Mouse (Mus musculus): ENCODE results near the gene Ezh1. TPM values are rescaled to one million over a fixed set of nuclear protein-coding genes. Genes with fewer than 3 reads are reported as not detected.

Gene Ezh1
- total RNA-seq, 2 experiments from 2014 or later, result 79.0 to 84.0 TPM

GRCm38 (mm10) chr11:101216936-101217335 lies 9.3 kb downstream of the Ezh1 start:
- DNase-seq (ENCODE audit: low spot score in 2 of 2), result no peak

GRCm38 (mm10) chr11:101211970-101212369 lies 14.3 kb downstream of the Ezh1 start:
- peak in 1 of 2 experiments; percentile 82 for DNase-seq (ENCODE audit: low spot score in 2 of 2)

- peak in 1 of 2 experiments; percentile 66 for DNase-seq (ENCODE audit: low spot score in 2 of 2)
These were observed 25.3 kb downstream of the Ezh1 start for GRCm38 (mm10) chr11:101200986-101201385.

GRCm38 (mm10) chr11:101199555-101199954 lies 26.7 kb downstream of the Ezh1 start:
- no peak for DNase-seq (ENCODE audit: low spot score in 2 of 2)

GRCm38 (mm10) chr11:101196175-101196574 lies 30.1 kb downstream of the Ezh1 start:
- no peak for DNase-seq (ENCODE audit: low spot score in 2 of 2)

- no peak for DNase-seq (ENCODE audit: low spot score in 2 of 2)
These were observed 30.7 kb downstream of the Ezh1 start for GRCm38 (mm10) chr11:101195571-101195970.

GRCm38 (mm10) chr11:101195101-101195500 lies 31.2 kb downstream of the Ezh1 start:
- DNase-seq (ENCODE audit: low spot score in 2 of 2), result no peak

- no peak for DNase-seq (ENCODE audit: low spot score in 2 of 2)
These were observed 31.6 kb downstream of the Ezh1 start for GRCm38 (mm10) chr11:101194643-101195042.

- DNase-seq (ENCODE audit: low spot score in 2 of 2), result no peak
These were observed 32.1 kb downstream of the Ezh1 start for GRCm38 (mm10) chr11:101194137-101194536.

GRCm38 (mm10) chr11:101193076-101193475 lies 33.2 kb downstream of the Ezh1 start:
- DNase-seq (ENCODE audit: low spot score in 2 of 2), result no peak

- DNase-seq (ENCODE audit: low spot score in 2 of 2), result no peak
These were observed 33.6 kb downstream of the Ezh1 start for GRCm38 (mm10) chr11:101192646-101193045.

GRCm38 (mm10) chr11:101191919-101192470 lies 34.3 kb downstream of the Ezh1 start:
- no peak for DNase-seq (ENCODE audit: low spot score in 2 of 2)

- DNase-seq (ENCODE audit: low spot score in 2 of 2), result peak in 1 of 2 experiments; percentile 56
These were observed 35.1 kb downstream of the Ezh1 start for GRCm38 (mm10) chr11:101190913-101191907.

- DNase-seq (ENCODE audit: low spot score in 2 of 2), result no peak
These were observed 35.9 kb downstream of the Ezh1 start for GRCm38 (mm10) chr11:101190181-101190912.

- peak in 1 of 2 experiments; percentile 71 for DNase-seq (ENCODE audit: low spot score in 2 of 2)
These were observed 36.6 kb downstream of the Ezh1 start for GRCm38 (mm10) chr11:101189495-101190180.

- no peak for DNase-seq (ENCODE audit: low spot score in 2 of 2)
These were observed 38.0 kb downstream of the Ezh1 start for GRCm38 (mm10) chr11:101188166-101188805.

- no peak for DNase-seq (ENCODE audit: low spot score in 2 of 2)
These were observed 38.7 kb downstream of the Ezh1 start for GRCm38 (mm10) chr11:101187541-101187940.

- no peak for DNase-seq (ENCODE audit: low spot score in 2 of 2)
These were observed 39.6 kb downstream of the Ezh1 start for GRCm38 (mm10) chr11:101186526-101187247.

GRCm38 (mm10) chr11:101185441-101185840 lies 40.8 kb downstream of the Ezh1 start:
- no peak for DNase-seq (ENCODE audit: low spot score in 2 of 2)

GRCm38 (mm10) chr11:101184984-101185383 lies 41.3 kb downstream of the Ezh1 start:
- no peak for DNase-seq (ENCODE audit: low spot score in 2 of 2)

All from layer of hippocampus, adult 18-20 months (tissue).